Mouse (Mus musculus) heart, embryonic 14.5 days (tissue): ENCODE measurements at regions not wholly inside any gene's neighbourhood (a gene's known extent, or its start where the extent isn't known, plus 50 kb on each side); places are given as distances from the start of the nearest gene placed in this dataset.

Experiments
- ATAC-seq: fragments of 200-750 bp; cut with Nextera tagmentation; 2 replicates; pipeline ENCODE4 v1.8.0; 2017; ENCODE audit warnings: low read depth, moderate TSS enrichment; ENCODE audit not compliant: insufficient number of reproducible peaks, insufficient read depth, low FRiP score
- H3K27ac ChIP-seq, 2 experiments: fragments of 200-500 bp in 1 of 2; fragments of 300-500 bp in 1 of 2; sonication (generic) in 1 of 2; replicated peaks in 1 of 2; 2 replicates each; pipeline ENCODE4 v1.5.1; 2012 to 2014; ENCODE audit warnings: low read depth in 2 of 2, low read length in 2 of 2, control low read depth in 1 of 2, mild to moderate bottlenecking in 1 of 2, mixed read lengths in 1 of 2; ENCODE audit not compliant: control insufficient read depth in 1 of 2, insufficient read depth in 1 of 2
- H3K27me3 ChIP-seq: fragments of 300-500 bp; sonication (generic); 2 replicates; pipeline ENCODE4 v1.6.1; 2014; ENCODE audit warnings: mild to moderate bottlenecking, low read length, control low read depth; ENCODE audit not compliant: control insufficient read depth, insufficient read depth
- H3K36me3 ChIP-seq: fragments of 300-500 bp; sonication (generic); 2 replicates; pipeline ENCODE4 v1.6.1; 2014; ENCODE audit warnings: mild to moderate bottlenecking, control low read depth, low read length, mixed read lengths; ENCODE audit not compliant: control insufficient read depth, insufficient read depth
- H3K4me1 ChIP-seq, 2 experiments: fragments of 200-500 bp in 1 of 2; fragments of 300-500 bp in 1 of 2; sonication (generic) in 1 of 2; 2 replicates each; pipeline ENCODE4 v1.6.1; 2012 to 2014; ENCODE audit warnings: low read length in 2 of 2, control low read depth in 1 of 2, mixed read lengths in 1 of 2; ENCODE audit not compliant: control insufficient read depth in 2 of 2, insufficient read depth in 2 of 2
- H3K4me2 ChIP-seq: fragments of 300-500 bp; sonication (generic); 2 replicates; pipeline ENCODE4 v1.6.1; 2014; ENCODE audit warnings: mild to moderate bottlenecking, low read length
- H3K4me3 ChIP-seq, 2 experiments: fragments of 200-500 bp in 1 of 2; fragments of 300-500 bp in 1 of 2; sonication (generic) in 1 of 2; 2 replicates each; pipeline ENCODE4 v1.5.1; 2012 to 2014; ENCODE audit warnings: low read length in 2 of 2, mild to moderate bottlenecking in 2 of 2, control low read depth in 1 of 2, low read depth in 1 of 2, moderate library complexity in 1 of 2; ENCODE audit not compliant: control insufficient read depth in 1 of 2, insufficient read depth in 1 of 2
- H3K9ac ChIP-seq: fragments of 300-500 bp; sonication (generic); 2 replicates; pipeline ENCODE4 v1.6.1; 2014; ENCODE audit warnings: mild to moderate bottlenecking, low read length
- H3K9me3 ChIP-seq: fragments of 300-500 bp; sonication (generic); 2 replicates; pipeline ENCODE4 v1.6.1; 2016; ENCODE audit warnings: low read length, control low read depth; ENCODE audit not compliant: control insufficient read depth
- WGBS: fragments of 180-500 bp; shearing (Covaris S2); extraction: QIAGEN DNeasy Blood & Tissue Kit; methylation state at CpG from one replicate; pipeline ENCODE4 v1.1.7; 2014; 5-methylcytosine and 5-hydroxymethylcytosine counted together

- Histone ChIP-seq H3K9ac (no peak overlapping the region), H3K27ac (no peak overlapping the region), H3K9me3 (no peaks in the 10 kb centered on the region), H3K4me2 (no peak overlapping the region), H3K4me3 (no peak overlapping the region), H3K36me3 (no peaks in the 10 kb centered on the region), H3K4me1 (peaks cover 16 to 24% of the 10 kb centered on the region in 2 experiments), H3K27me3 (no peaks in the 10 kb centered on the region)
- 49% methylated on average over 4 of the region's 4 CpGs for WGBS
- no peak for ATAC-seq
Measured at GRCm38 (mm10) chr1:41386435-41386834, 581.0 kb downstream of the Tmem182 start.

GRCm38 (mm10) chr1:41390102-41390884 lies 584.9 kb downstream of the Tmem182 start:
- WGBS = 9% methylated on average over 11 of the region's 11 CpGs
- Histone ChIP-seq H3K4me1 (peaks cover 12 to 18% of the 10 kb centered on the region in 2 experiments), H3K36me3 (no peaks in the 10 kb centered on the region), H3K27me3 (no peaks in the 10 kb centered on the region), H3K27ac (peak overlapping the region; percentile 78 to 88), H3K4me2 (peak overlapping the region; percentile 51), H3K4me3 (no peak overlapping the region), H3K9ac (no peak overlapping the region), H3K9me3 (no peaks in the 10 kb centered on the region)
- peak; percentile 97 for ATAC-seq

GRCm38 (mm10) chr1:41391071-41391470 lies 585.7 kb downstream of the Tmem182 start:
- Histone ChIP-seq H3K27me3 (no peaks in the 10 kb centered on the region), H3K9me3 (no peaks in the 10 kb centered on the region), H3K9ac (no peak overlapping the region), H3K4me1 (peaks cover 12 to 18% of the 10 kb centered on the region in 2 experiments), H3K27ac (peak overlapping the region in 1 of 2 experiments; percentile 78; a peak in 2 of 4 replicates), H3K4me2 (no peak overlapping the region), H3K4me3 (no peak overlapping the region), H3K36me3 (no peaks in the 10 kb centered on the region)
- no peak for ATAC-seq
- 84% methylated on average over 7 of the region's 7 CpGs for WGBS

- H3K9ac ChIP-seq = no peak overlapping the region
- WGBS = 72% methylated on average over 4 of the region's 4 CpGs
- no peak for ATAC-seq
- no peaks in the 10 kb centered on the region for H3K36me3 ChIP-seq
- no peak overlapping the region for H3K4me2 ChIP-seq
- peaks cover 10 to 18% of the 10 kb centered on the region in 2 experiments for H3K4me1 ChIP-seq
- no peaks in the 10 kb centered on the region for H3K9me3 ChIP-seq
- no peak overlapping the region for H3K4me3 ChIP-seq
- H3K27ac ChIP-seq = no peak overlapping the region
- no peaks in the 10 kb centered on the region for H3K27me3 ChIP-seq
Measured at GRCm38 (mm10) chr1:41393287-41393686, 587.9 kb downstream of the Tmem182 start.

- no peak for ATAC-seq
- H3K4me3 ChIP-seq = no peak overlapping the region
- no peaks in the 10 kb centered on the region for H3K27me3 ChIP-seq
- H3K36me3 ChIP-seq = no peaks in the 10 kb centered on the region
- 78% methylated on average over 3 of the region's 3 CpGs for WGBS
- no peak overlapping the region for H3K27ac ChIP-seq
- no peak overlapping the region for H3K4me2 ChIP-seq
- H3K9ac ChIP-seq = no peak overlapping the region
- peaks cover 6 to 9% of the 10 kb centered on the region in 2 experiments for H3K4me1 ChIP-seq
- H3K9me3 ChIP-seq = no peaks in the 10 kb centered on the region
Measured at GRCm38 (mm10) chr1:41395081-41395480, 589.7 kb downstream of the Tmem182 start.

GRCm38 (mm10) chr1:41410533-41410932 lies 605.1 kb downstream of the Tmem182 start:
- no peaks in the 10 kb centered on the region for H3K36me3 ChIP-seq
- no peak overlapping the region for H3K27ac ChIP-seq
- no peaks in the 10 kb centered on the region for H3K27me3 ChIP-seq
- no peak for ATAC-seq
- 71% methylated on average over 5 of the region's 5 CpGs for WGBS
- no peaks in the 10 kb centered on the region for H3K4me1 ChIP-seq
- H3K4me2 ChIP-seq = no peak overlapping the region
- no peak overlapping the region for H3K4me3 ChIP-seq
- no peak overlapping the region for H3K9ac ChIP-seq
- no peaks in the 10 kb centered on the region for H3K9me3 ChIP-seq

- H3K9ac ChIP-seq = no peak overlapping the region
- no peaks in the 10 kb centered on the region for H3K4me1 ChIP-seq
- no peak overlapping the region for H3K4me3 ChIP-seq
- WGBS = 84% methylated on average over 3 of the region's 3 CpGs
- no peaks in the 10 kb centered on the region for H3K27me3 ChIP-seq
- H3K36me3 ChIP-seq = no peaks in the 10 kb centered on the region
- no peak overlapping the region for H3K27ac ChIP-seq
- no peak overlapping the region for H3K4me2 ChIP-seq
- no peaks in the 10 kb centered on the region for H3K9me3 ChIP-seq
- ATAC-seq = no peak
Measured at GRCm38 (mm10) chr1:41411641-41412040, 606.2 kb downstream of the Tmem182 start.

GRCm38 (mm10) chr1:41412078-41412477 lies 606.7 kb downstream of the Tmem182 start:
- Histone ChIP-seq H3K4me2 (no peak overlapping the region), H3K27me3 (no peaks in the 10 kb centered on the region), H3K9me3 (no peaks in the 10 kb centered on the region), H3K4me1 (no peaks in the 10 kb centered on the region), H3K36me3 (no peaks in the 10 kb centered on the region), H3K9ac (no peak overlapping the region), H3K27ac (no peak overlapping the region), H3K4me3 (no peak overlapping the region)
- ATAC-seq = no peak
- WGBS = 84% methylated on average over 8 of the region's 8 CpGs
